Mouse (Mus musculus): ENCODE results near the gene Fam227a. TPM values are rescaled to one million over a fixed set of nuclear protein-coding genes. Genes with fewer than 3 reads are reported as not detected.

Gene Fam227a
- polyA plus RNA-seq, 1 experiment from 2014 or later = 0.29 TPM

- Histone ChIP-seq H3K27ac (replicated peaks) (no peak overlapping the region), H3K9ac (ENCODE audit: low read length) (no peak overlapping the region), H3K9me3 (ENCODE audit: control insufficient read depth, low read length) (no peaks in the 10 kb centered on the region), H3K4me1 (replicated peaks; ENCODE audit: control insufficient read depth, insufficient read depth) (no peaks in the 10 kb centered on the region), H3K27me3 (ENCODE audit: control insufficient read depth, insufficient read depth, low read length) (no peaks in the 10 kb centered on the region), H3K4me3 (ENCODE audit: low read depth, low read length) (no peak overlapping the region), H3K4me2 (replicated peaks; ENCODE audit: low read depth) (no peak overlapping the region), H3K36me3 (ENCODE audit: control insufficient read depth, insufficient read depth, low read length) (no peaks in the 10 kb centered on the region)
- ATAC-seq (ENCODE audit: low FRiP score, low TSS enrichment) (no peak), DNase-seq (ENCODE audit: low spot score) (no peak)
- no peak for TF ChIP-seq CTCF (IDR thresholded peaks at IDR 0.05; ENCODE audit: low read depth)
- no peak for TF ChIP-seq EP300 (optimal IDR thresholded peaks at IDR 0.05)
- 85% methylated on average over 12 of the region's 12 CpGs for WGBS
Measured at GRCm38 (mm10) chr15:79606161-79606560, 52.6 kb downstream of the Fam227a start.

- DNase-seq (ENCODE audit: low spot score) (peak; percentile 73), ATAC-seq (ENCODE audit: low FRiP score, low TSS enrichment) (peak; percentile 54; the same call in 1 of the 2 replicates)
- Histone ChIP-seq H3K4me1 (replicated peaks; ENCODE audit: control insufficient read depth, insufficient read depth) (no peaks in the 10 kb centered on the region), H3K9ac (ENCODE audit: low read length) (peak within 1 kb of the TSS; percentile 52; the same call in 1 of the 2 replicates), H3K36me3 (ENCODE audit: control insufficient read depth, insufficient read depth, low read length) (no peaks in the 10 kb centered on the region), H3K27ac (replicated peaks) (no peak within 1 kb of the TSS), H3K4me2 (replicated peaks; ENCODE audit: low read depth) (peak within 1 kb of the TSS; percentile 49), H3K27me3 (ENCODE audit: control insufficient read depth, insufficient read depth, low read length) (no peaks in the 10 kb centered on the region), H3K9me3 (ENCODE audit: control insufficient read depth, low read length) (no peaks in the 10 kb centered on the region), H3K4me3 (ENCODE audit: low read depth, low read length) (peak within 1 kb of the TSS; percentile 37)
- TF ChIP-seq EP300 (optimal IDR thresholded peaks at IDR 0.05) = no peak
- TF ChIP-seq CTCF (IDR thresholded peaks at IDR 0.05; ENCODE audit: low read depth) = no peak
- WGBS = 11% methylated on average over 37 of the region's 37 CpGs
Measured at GRCm38 (mm10) chr15:79604990-79605665, 53.6 kb downstream of the Fam227a start, which contains the start of gene Dmc1. TSS of gene Dmc1 (minus strand) at chr15:79605109.

- 85% methylated on average over 2 of the region's 2 CpGs for WGBS
- Histone ChIP-seq H3K9me3 (ENCODE audit: control insufficient read depth, low read length) (no peaks in the 10 kb centered on the region), H3K27ac (replicated peaks) (no peak overlapping the region), H3K4me3 (ENCODE audit: low read depth, low read length) (no peak overlapping the region), H3K9ac (ENCODE audit: low read length) (no peak overlapping the region), H3K4me1 (replicated peaks; ENCODE audit: control insufficient read depth, insufficient read depth) (no peaks in the 10 kb centered on the region), H3K36me3 (ENCODE audit: control insufficient read depth, insufficient read depth, low read length) (no peaks in the 10 kb centered on the region), H3K4me2 (replicated peaks; ENCODE audit: low read depth) (no peak overlapping the region), H3K27me3 (ENCODE audit: control insufficient read depth, insufficient read depth, low read length) (no peaks in the 10 kb centered on the region)
- DNase-seq (ENCODE audit: low spot score) (no peak), ATAC-seq (ENCODE audit: low FRiP score, low TSS enrichment) (no peak)
- TF ChIP-seq EP300 (optimal IDR thresholded peaks at IDR 0.05) (no peak), CTCF (IDR thresholded peaks at IDR 0.05; ENCODE audit: low read depth) (no peak)
Measured at GRCm38 (mm10) chr15:79600176-79600575, 58.6 kb downstream of the Fam227a start.

- Histone ChIP-seq H3K27me3 (ENCODE audit: control insufficient read depth, insufficient read depth, low read length) (no peaks in the 10 kb centered on the region), H3K36me3 (ENCODE audit: control insufficient read depth, insufficient read depth, low read length) (no peaks in the 10 kb centered on the region), H3K27ac (replicated peaks) (no peak overlapping the region), H3K4me2 (replicated peaks; ENCODE audit: low read depth) (no peak overlapping the region), H3K9ac (ENCODE audit: low read length) (no peak overlapping the region), H3K4me3 (ENCODE audit: low read depth, low read length) (no peak overlapping the region), H3K9me3 (ENCODE audit: control insufficient read depth, low read length) (no peaks in the 10 kb centered on the region), H3K4me1 (replicated peaks; ENCODE audit: control insufficient read depth, insufficient read depth) (no peaks in the 10 kb centered on the region)
- ATAC-seq (ENCODE audit: low FRiP score, low TSS enrichment) (no peak), DNase-seq (ENCODE audit: low spot score) (no peak)
- WGBS = 93% methylated on average over 1 of the region's 1 CpGs
- TF ChIP-seq CTCF (IDR thresholded peaks at IDR 0.05; ENCODE audit: low read depth) = no peak
- TF ChIP-seq EP300 (optimal IDR thresholded peaks at IDR 0.05) = no peak
Measured at GRCm38 (mm10) chr15:79598715-79599114, 60.0 kb downstream of the Fam227a start.

- Histone ChIP-seq H3K9ac (ENCODE audit: low read length) (no peak overlapping the region), H3K4me2 (replicated peaks; ENCODE audit: low read depth) (no peak overlapping the region)
- 40% methylated on average over 1 of the region's 1 CpGs for WGBS
Measured at GRCm38 (mm10) chr15:79581581-79581980, 77.2 kb downstream of the Fam227a start.

GRCm38 (mm10) chr15:79577671-79578426 is 80.9 kb downstream of the Fam227a start:
- H3K9me3 ChIP-seq (ENCODE audit: control insufficient read depth, low read length) = no peaks in the 10 kb centered on the region
- no peak overlapping the region for H3K9ac ChIP-seq (ENCODE audit: low read length)
- H3K27ac ChIP-seq (replicated peaks) = no peak overlapping the region; the same call in 1 of the 2 replicates
- H3K27me3 ChIP-seq (ENCODE audit: control insufficient read depth, insufficient read depth, low read length) = no peaks in the 10 kb centered on the region
- TF ChIP-seq EP300 (optimal IDR thresholded peaks at IDR 0.05) = no peak
- no peak for TF ChIP-seq CTCF (IDR thresholded peaks at IDR 0.05; ENCODE audit: low read depth)
- DNase-seq (ENCODE audit: low spot score) (no peak), ATAC-seq (ENCODE audit: low FRiP score, low TSS enrichment) (no peak)
- WGBS = 44% methylated on average over 6 of the region's 6 CpGs
- H3K4me1 ChIP-seq (replicated peaks; ENCODE audit: control insufficient read depth, insufficient read depth) = no peaks in the 10 kb centered on the region
- H3K36me3 ChIP-seq (ENCODE audit: control insufficient read depth, insufficient read depth, low read length) = no peaks in the 10 kb centered on the region
- no peak overlapping the region for H3K4me3 ChIP-seq (ENCODE audit: low read depth, low read length)
- no peak overlapping the region for H3K4me2 ChIP-seq (replicated peaks; ENCODE audit: low read depth)

More at GRCm38 (mm10) chr15:79581581-79581980, 77.2 kb downstream of the Fam227a start:
- Histone ChIP-seq H3K36me3 (ENCODE audit: control insufficient read depth, insufficient read depth, low read length) (no peaks in the 10 kb centered on the region), H3K4me1 (replicated peaks; ENCODE audit: control insufficient read depth, insufficient read depth) (no peaks in the 10 kb centered on the region), H3K4me3 (ENCODE audit: low read depth, low read length) (no peak overlapping the region), H3K9me3 (ENCODE audit: control insufficient read depth, low read length) (no peaks in the 10 kb centered on the region), H3K27me3 (ENCODE audit: control insufficient read depth, insufficient read depth, low read length) (no peaks in the 10 kb centered on the region), H3K27ac (replicated peaks) (no peak overlapping the region)
- ATAC-seq (ENCODE audit: low FRiP score, low TSS enrichment) = no peak
- DNase-seq (ENCODE audit: low spot score) = no peak
- TF ChIP-seq CTCF (IDR thresholded peaks at IDR 0.05; ENCODE audit: low read depth) (no peak), EP300 (optimal IDR thresholded peaks at IDR 0.05) (no peak)

Data from stomach, postnatal 0 days (tissue).